Mouse (Mus musculus): ENCODE results near the gene Prdm10.

The Prdm10 gene

GRCm38 (mm10) chr9:31266013-31266659 is 14.2 kb upstream of the Prdm10 start:
- DNase-seq, result no peak

- DNase-seq, result no peak
Observed at GRCm38 (mm10) chr9:31271221-31272015, 8.9 kb upstream of the Prdm10 start.

- no peak for DNase-seq
Observed at GRCm38 (mm10) chr9:31272160-31272559, 8.2 kb upstream of the Prdm10 start.

- no peak for DNase-seq
Observed at GRCm38 (mm10) chr9:31278651-31279050, 1.7 kb upstream of the Prdm10 start.

- DNase-seq, result no peak
Observed at GRCm38 (mm10) chr9:31279306-31279705, 1.0 kb upstream of the Prdm10 start.

GRCm38 (mm10) chr9:31279885-31280365 is 413 bp upstream of the Prdm10 start:
- peak; percentile 85 for DNase-seq

GRCm38 (mm10) chr9:31281011-31281662 is 799 bp downstream of the Prdm10 start:
- peak; percentile 80 for DNase-seq

- peak; percentile 16 for DNase-seq
Observed at GRCm38 (mm10) chr9:31281663-31282015, 1.3 kb downstream of the Prdm10 start.

- no peak for DNase-seq
Observed at GRCm38 (mm10) chr9:31282536-31282935, 2.2 kb downstream of the Prdm10 start.

- DNase-seq, result no peak
Observed at GRCm38 (mm10) chr9:31283044-31283443, 2.7 kb downstream of the Prdm10 start.

GRCm38 (mm10) chr9:31283911-31284310 is 3.6 kb downstream of the Prdm10 start:
- no peak for DNase-seq

GRCm38 (mm10) chr9:31290201-31290862 is 10.0 kb downstream of the Prdm10 start:
- DNase-seq, result peak; percentile 32

- DNase-seq, result no peak
Observed at GRCm38 (mm10) chr9:31291978-31292377, 11.6 kb downstream of the Prdm10 start.

- DNase-seq, result no peak
Observed at GRCm38 (mm10) chr9:31293208-31293607, 12.9 kb downstream of the Prdm10 start.

GRCm38 (mm10) chr9:31295311-31295710 is 15.0 kb downstream of the Prdm10 start:
- no peak for DNase-seq

GRCm38 (mm10) chr9:31296293-31296692 is 16.0 kb downstream of the Prdm10 start:
- no peak for DNase-seq

GRCm38 (mm10) chr9:31298751-31299150 is 18.4 kb downstream of the Prdm10 start:
- DNase-seq, result no peak

- no peak for DNase-seq
Observed at GRCm38 (mm10) chr9:31300525-31300924, 20.2 kb downstream of the Prdm10 start.

GRCm38 (mm10) chr9:31301107-31301506 is 20.8 kb downstream of the Prdm10 start:
- no peak for DNase-seq

GRCm38 (mm10) chr9:31301526-31302311 is 21.4 kb downstream of the Prdm10 start:
- DNase-seq, result no peak

- no peak for DNase-seq
Observed at GRCm38 (mm10) chr9:31304358-31304757, 24.0 kb downstream of the Prdm10 start.

GRCm38 (mm10) chr9:31305117-31305516 is 24.8 kb downstream of the Prdm10 start:
- no peak for DNase-seq

Data from lung, postnatal 14 days (tissue).